Mouse (Mus musculus) granulocyte monocyte progenitor cell, adult 5-6 weeks (primary cell): ENCODE results near the gene Ttc25. TPM values are rescaled to one million over a fixed set of nuclear protein-coding genes. Genes with fewer than 3 reads are reported as not detected.

Experiments used
- total RNA-seq, 2 experiments: library from RNA; stranded (forward) in 1 of 2; stranded (reverse) in 1 of 2; fragments of 200-712, 200-1000 nt in 1 of 2; fragments of >200 nt in 1 of 2; fragmentation: Nextera tagmentation in 1 of 2; gene quantifications; 2 replicates each; pipeline ENCODE4 v1.2.3; 2014 to 2017

Gene Ttc25
- total RNA-seq, 2 experiments from 2014 or later: 0.31 to 3.7 TPM

Other genes starting within 250 kb of the Ttc25 start
- 716 and 727 TPM in 2 replicates for gene Eif1, start 225.7 kb upstream of the Ttc25 start, total RNA-seq (2014; fragmentation: Nextera tagmentation)
- 109 and 139 TPM in 2 replicates for gene Eif1, start 225.7 kb upstream of the Ttc25 start, total RNA-seq (2017)
- gene Gast, start 211.2 kb upstream of the Ttc25 start, total RNA-seq (2014; fragmentation: Nextera tagmentation): not detected in 2 replicates
- gene Gast, start 211.2 kb upstream of the Ttc25 start, total RNA-seq (2017): not detected in 2 replicates
- gene Hap1, start 189.5 kb upstream of the Ttc25 start, total RNA-seq (2014; fragmentation: Nextera tagmentation): not detected in 2 replicates
- gene Hap1, start 189.5 kb upstream of the Ttc25 start, total RNA-seq (2017): not detected in 2 replicates
- 4.8 and 6.7 TPM in 2 replicates for gene Jup, start 147.8 kb upstream of the Ttc25 start, total RNA-seq (2014; fragmentation: Nextera tagmentation)
- 1.4 and 4.2 TPM in 2 replicates for gene Jup, start 147.8 kb upstream of the Ttc25 start, total RNA-seq (2017)
- not detected in 2 replicates for gene P3h4, start 130.8 kb upstream of the Ttc25 start, total RNA-seq (2014; fragmentation: Nextera tagmentation)
- 0.26 TPM in 1 of 2 replicates, not detected in the other for gene P3h4, start 130.8 kb upstream of the Ttc25 start, total RNA-seq (2017)
- gene Fkbp10, start 129.9 kb upstream of the Ttc25 start, total RNA-seq (2014; fragmentation: Nextera tagmentation): not detected in 2 replicates
- gene Fkbp10, start 129.9 kb upstream of the Ttc25 start, total RNA-seq (2017): not detected in 2 replicates
- gene Nt5c3b, start 103.8 kb upstream of the Ttc25 start, total RNA-seq (2014; fragmentation: Nextera tagmentation): 46.9 and 50.7 TPM in 2 replicates
- 23.3 and 31.3 TPM in 2 replicates for gene Nt5c3b, start 103.8 kb upstream of the Ttc25 start, total RNA-seq (2017)
- gene Klhl10, start 103.7 kb upstream of the Ttc25 start, total RNA-seq (2014; fragmentation: Nextera tagmentation): not detected in 2 replicates
- gene Klhl10, start 103.7 kb upstream of the Ttc25 start, total RNA-seq (2017): not detected in 2 replicates
- 7.0 and 10.1 TPM in 2 replicates for gene Klhl11, start 72.9 kb upstream of the Ttc25 start, total RNA-seq (2014; fragmentation: Nextera tagmentation)
- 16.7 and 21.3 TPM in 2 replicates for gene Klhl11, start 72.9 kb upstream of the Ttc25 start, total RNA-seq (2017)
- 93.5 and 98.0 TPM in 2 replicates for gene Acly, start 17.6 kb upstream of the Ttc25 start, total RNA-seq (2014; fragmentation: Nextera tagmentation)
- gene Acly, start 17.6 kb upstream of the Ttc25 start, total RNA-seq (2017): 101 and 107 TPM in 2 replicates
- 27.9 and 31.0 TPM in 2 replicates for gene Cnp, start 29.3 kb downstream of the Ttc25 start, total RNA-seq (2014; fragmentation: Nextera tagmentation)
- gene Cnp, start 29.3 kb downstream of the Ttc25 start, total RNA-seq (2017): 16.2 and 20.9 TPM in 2 replicates
- 30.0 and 34.2 TPM in 2 replicates for gene Nkiras2, start 73.6 kb downstream of the Ttc25 start, total RNA-seq (2014; fragmentation: Nextera tagmentation)
- gene Nkiras2, start 73.6 kb downstream of the Ttc25 start, total RNA-seq (2017): 14.2 and 16.9 TPM in 2 replicates
- gene Dnajc7, start 74.6 kb downstream of the Ttc25 start, total RNA-seq (2014; fragmentation: Nextera tagmentation): 80.5 and 129 TPM in 2 replicates
- 90.1 and 115 TPM in 2 replicates for gene Dnajc7, start 74.6 kb downstream of the Ttc25 start, total RNA-seq (2017)
- gene Zfp385c, start 146.8 kb downstream of the Ttc25 start, total RNA-seq (2014; fragmentation: Nextera tagmentation): not detected in 2 replicates
- gene Zfp385c, start 146.8 kb downstream of the Ttc25 start, total RNA-seq (2017): 0.26 TPM in 1 of 2 replicates, not detected in the other
- gene Dhx58, start 158.7 kb downstream of the Ttc25 start, total RNA-seq (2014; fragmentation: Nextera tagmentation): 4.7 and 13.9 TPM in 2 replicates
- gene Dhx58, start 158.7 kb downstream of the Ttc25 start, total RNA-seq (2017): 8.2 and 17.3 TPM in 2 replicates
- 50.0 and 54.4 TPM in 2 replicates for gene Kat2a, start 166.9 kb downstream of the Ttc25 start, total RNA-seq (2014; fragmentation: Nextera tagmentation)
- 26.0 and 34.5 TPM in 2 replicates for gene Kat2a, start 166.9 kb downstream of the Ttc25 start, total RNA-seq (2017)
- not detected in 2 replicates for gene Hspb9, start 168.2 kb downstream of the Ttc25 start, total RNA-seq (2014; fragmentation: Nextera tagmentation)
- gene Hspb9, start 168.2 kb downstream of the Ttc25 start, total RNA-seq (2017): not detected in 2 replicates
- gene Rab5c, start 192.6 kb downstream of the Ttc25 start, total RNA-seq (2014; fragmentation: Nextera tagmentation): 116 and 132 TPM in 2 replicates
- gene Rab5c, start 192.6 kb downstream of the Ttc25 start, total RNA-seq (2017): 103 and 113 TPM in 2 replicates
- not detected in 2 replicates for gene Kcnh4, start 214.3 kb downstream of the Ttc25 start, total RNA-seq (2014; fragmentation: Nextera tagmentation)
- not detected in 2 replicates for gene Kcnh4, start 214.3 kb downstream of the Ttc25 start, total RNA-seq (2017)
- gene Hcrt, start 217.3 kb downstream of the Ttc25 start, total RNA-seq (2014; fragmentation: Nextera tagmentation): not detected in 2 replicates
- gene Hcrt, start 217.3 kb downstream of the Ttc25 start, total RNA-seq (2017): not detected in 2 replicates
- 1.8 and 1.9 TPM in 2 replicates for gene Ghdc, start 225.3 kb downstream of the Ttc25 start, total RNA-seq (2014; fragmentation: Nextera tagmentation)
- 3.1 and 3.4 TPM in 2 replicates for gene Ghdc, start 225.3 kb downstream of the Ttc25 start, total RNA-seq (2017)